ENCODE assay signal across 8 mouse cellular contexts in genomic region chr4:155943534-155944249, GRCm38 (mm10). TPM values are rescaled to one million over a fixed set of nuclear protein-coding genes. Genes with fewer than 3 reads are reported as not detected.
DNase-seq lines count a peak whose midpoint lies in the region; ATAC-seq and TF ChIP-seq lines count a peak whose summit lies in the region.

Gene Ube2j2, plus strand, starts transcription at chr4:155943831.

- peak within 1 kb of the TSS; percentile 74 for H3K27ac ChIP-seq in forebrain, embryonic 16.5 days (ENCODE audit: low read length)
- peak within 1 kb of the TSS; percentile 96 for H3K27ac ChIP-seq in layer of hippocampus, adult 2 months
- peak within 1 kb of the TSS; percentile 83; the same call in 1 of the 2 replicates for H3K27ac ChIP-seq in lung, embryonic 14.5 days (ENCODE audit: low read depth)
- H3K27ac ChIP-seq in olfactory bulb, adult 2 months (ENCODE audit: insufficient read depth, low read depth, low read length) = peak within 1 kb of the TSS; percentile 38
- no peak within 1 kb of the TSS for H3K27ac ChIP-seq in thymus, adult 2 months (ENCODE audit: control insufficient read depth, insufficient read depth, low read length)

- intact Hi-C loops in heart, postnatal 36 days (cut with DNase I) = loop anchor here (1.0 to 5.0 kb wide), 4 partner anchors 43 to 111 kb away; partner anchors contain the start of genes Acap3 and Pusl1

- WGBS in forebrain, embryonic 16.5 days = under 1% methylated on average over 85 of the region's 85 CpGs
- under 1% methylated on average over 84 of the region's 85 CpGs for whole genome bisulfite sequencing in lung, embryonic 14.5 days
- WGBS in olfactory bulb, adult 2 months = under 1% methylated on average over 85 of the region's 85 CpGs
- under 1% methylated on average over 84 of the region's 85 CpGs for WGBS in thymus, adult 2 months

- peak within 1 kb of the TSS; percentile 98 for H3K4me2 ChIP-seq in forebrain, embryonic 16.5 days (ENCODE audit: low read length)
- H3K4me2 ChIP-seq in lung, embryonic 14.5 days = peak within 1 kb of the TSS; percentile 94

- H3K36me3 ChIP-seq in G1E (replicated peaks) = peaks cover 36% of the 10 kb centered on the region
- H3K36me3 ChIP-seq in forebrain, embryonic 16.5 days (ENCODE audit: control insufficient read depth, insufficient read depth) = peaks cover 8% of the 10 kb centered on the region; the same call in 1 of the 2 replicates
- H3K36me3 ChIP-seq in lung, embryonic 14.5 days (ENCODE audit: insufficient read depth) = peaks cover 19% of the 10 kb centered on the region
- H3K36me3 ChIP-seq in thymus, adult 2 months (ENCODE audit: control insufficient read depth, insufficient read depth, low read length) = peaks cover 8% of the 10 kb centered on the region; the same call in 1 of the 2 replicates

- TF ChIP-seq POLR2A in olfactory bulb, adult 2 months (IDR thresholded peaks at IDR 0.05; ENCODE audit: insufficient read depth, low read depth, low read length) = peak; percentile 82
- TF ChIP-seq POLR2A in thymus, adult 2 months (IDR thresholded peaks at IDR 0.05; ENCODE audit: control insufficient read depth, extremely low read depth, insufficient read depth, low read length, poor library complexity) = peak; percentile 77

- peak; percentile 80 for DNase-seq in G1E (ENCODE audit: low spot score)
- DNase-seq in cerebellum, adult 18-20 months = peak; percentile 91 to 98
- DNase-seq in heart, postnatal 36 days = peak; percentile 98 to 99
- peak; percentile 95 to 99 for DNase-seq in layer of hippocampus, adult 2 months (ENCODE audit: low spot score in 2 of 2)
- peak; percentile 97 for DNase-seq in lung, embryonic 14.5 days
- DNase-seq in thymus, adult 2 months = peak; percentile 93

- peak; percentile 93 for ATAC-seq in G1E (ENCODE audit: extremely low read depth, insufficient number of reproducible peaks, low FRiP score, poor library complexity, severe bottlenecking)
- peak; percentile 99 for ATAC-seq in forebrain, embryonic 16.5 days
- ATAC-seq in lung, embryonic 14.5 days (ENCODE audit: insufficient read depth) = peak; percentile 99

- H3K27me3 ChIP-seq in G1E (ENCODE audit: insufficient read depth, low read length) = no peaks in the 10 kb centered on the region; the same call in 1 of the 2 replicates
- H3K27me3 ChIP-seq in forebrain, embryonic 16.5 days (replicated peaks; ENCODE audit: control insufficient read depth, insufficient read depth, low read length) = peaks cover 3% of the 10 kb centered on the region; the same call in 1 of the 2 replicates
- H3K27me3 ChIP-seq in lung, embryonic 14.5 days (ENCODE audit: insufficient read depth, low read length) = no peaks in the 10 kb centered on the region
- no peaks in the 10 kb centered on the region for H3K27me3 ChIP-seq in thymus, adult 2 months (ENCODE audit: control insufficient read depth, insufficient read depth, low read length)

- peak within 1 kb of the TSS; percentile 87 for H3K9ac ChIP-seq in forebrain, embryonic 16.5 days (replicated peaks; ENCODE audit: low read depth, low read length)
- H3K9ac ChIP-seq in lung, embryonic 14.5 days = peak within 1 kb of the TSS; percentile 91

- peak within 1 kb of the TSS; percentile 97 for H3K4me3 ChIP-seq in G1E (ENCODE audit: low read depth, low read length)
- H3K4me3 ChIP-seq in forebrain, embryonic 16.5 days (replicated peaks; ENCODE audit: low read length) = peak within 1 kb of the TSS; percentile 94
- peak within 1 kb of the TSS; percentile 68 for H3K4me3 ChIP-seq in layer of hippocampus, adult 2 months
- H3K4me3 ChIP-seq in lung, embryonic 14.5 days (ENCODE audit: low read depth, low read length) = peak within 1 kb of the TSS; percentile 93
- peak within 1 kb of the TSS; percentile 76 for H3K4me3 ChIP-seq in olfactory bulb, adult 2 months (ENCODE audit: insufficient read depth, low read depth, low read length)
- peak within 1 kb of the TSS; percentile 58 for H3K4me3 ChIP-seq in thymus, adult 2 months (ENCODE audit: control insufficient read depth, insufficient read depth, low read length)

- no peaks in the 10 kb centered on the region for H3K9me3 ChIP-seq in G1E (replicated peaks)
- no peaks in the 10 kb centered on the region for H3K9me3 ChIP-seq in forebrain, embryonic 16.5 days (ENCODE audit: control insufficient read depth, low read length)
- H3K9me3 ChIP-seq in lung, embryonic 14.5 days (ENCODE audit: low read depth, low read length) = no peaks in the 10 kb centered on the region

- H3K4me1 ChIP-seq in G1E (ENCODE audit: insufficient read depth, low read depth, low read length) = peaks cover 42% of the 10 kb centered on the region
- H3K4me1 ChIP-seq in forebrain, embryonic 16.5 days (replicated peaks; ENCODE audit: control insufficient read depth, insufficient read depth, low read length) = peaks cover 23% of the 10 kb centered on the region
- peaks cover 9% of the 10 kb centered on the region for H3K4me1 ChIP-seq in lung, embryonic 14.5 days (ENCODE audit: insufficient read depth)
- peaks cover 10% of the 10 kb centered on the region for H3K4me1 ChIP-seq in olfactory bulb, adult 2 months (ENCODE audit: control insufficient read depth, insufficient read depth, low read length)
- peaks cover 13% of the 10 kb centered on the region for H3K4me1 ChIP-seq in thymus, adult 2 months (replicated peaks; ENCODE audit: control insufficient read depth, insufficient read depth, low read length)

- no peak for TF ChIP-seq CTCF in G1E (IDR thresholded peaks at IDR 0.05; ENCODE audit: low read depth, low read length)
- TF ChIP-seq CTCF in layer of hippocampus, adult 2 months (conservative IDR thresholded peaks at IDR 0.05) = no peak
- no peak for TF ChIP-seq CTCF in lung, embryonic 14.5 days (IDR thresholded peaks at IDR 0.05; ENCODE audit: low read depth)
- TF ChIP-seq CTCF in olfactory bulb, adult 2 months (IDR thresholded peaks at IDR 0.05; ENCODE audit: insufficient read depth, low read depth, low read length) = no peak
- no peak for TF ChIP-seq CTCF in thymus, adult 2 months (IDR thresholded peaks at IDR 0.05; ENCODE audit: borderline replicate concordance, control insufficient read depth, extremely low read depth, insufficient read depth, low read length, poor library complexity)

RNA-seq across cellular contexts. Expression of gene Ube2j2, which starts in this region (rescaled TPM):
- total RNA-seq in G1E (2014; fragmentation: Nextera tagmentation) (118 and 122 TPM in 2 replicates), G1E (2017) (124 and 178 TPM in 2 replicates)
- polyA plus RNA-seq in G1E (2012) = 167 and 223 TPM in 2 replicates
- 115 and 121 TPM in 2 replicates for polyA plus RNA-seq in forebrain, embryonic 16.5 days (2015; fragmentation: Nextera tagmentation; extraction: Ambion mirVana)
- 10 to 100 TPM; 49.4 to 56.0 TPM for total RNA-seq in heart, postnatal 36 days (2021)
- total RNA-seq in layer of hippocampus, adult 2 months (2021) = 10 to 100 TPM; 69.8 to 71.2 TPM
- polyA plus RNA-seq in lung, embryonic 14.5 days (2014; fragmentation: Nextera tagmentation; extraction: Ambion mirVana) = 124 and 127 TPM in 2 replicates
- not detected in 2 replicates for polyA plus RNA-seq in olfactory bulb, adult 2 months (2012; ENCODE audit: insufficient read depth, insufficient read length, low replicate concordance, missing spikeins)
- polyA plus RNA-seq in thymus, adult 2 months (2012; rRNA removed) = 122 and 147 TPM in 2 replicates
